Mouse (Mus musculus) E14TG2a.4 (cell line): ENCODE results near the gene Snrpc.

Experiments used
- CTCF ChIP-seq: conservative IDR thresholded peaks from 2 replicates; pipeline ENCODE4 v1.5.1; 2014; ENCODE audit warnings: low read length
- POU5F1 ChIP-seq: IDR thresholded peaks from 2 replicates; pipeline ENCODE4 v1.6.1; 2014; ENCODE audit warnings: low read length, borderline replicate concordance

DNA sequence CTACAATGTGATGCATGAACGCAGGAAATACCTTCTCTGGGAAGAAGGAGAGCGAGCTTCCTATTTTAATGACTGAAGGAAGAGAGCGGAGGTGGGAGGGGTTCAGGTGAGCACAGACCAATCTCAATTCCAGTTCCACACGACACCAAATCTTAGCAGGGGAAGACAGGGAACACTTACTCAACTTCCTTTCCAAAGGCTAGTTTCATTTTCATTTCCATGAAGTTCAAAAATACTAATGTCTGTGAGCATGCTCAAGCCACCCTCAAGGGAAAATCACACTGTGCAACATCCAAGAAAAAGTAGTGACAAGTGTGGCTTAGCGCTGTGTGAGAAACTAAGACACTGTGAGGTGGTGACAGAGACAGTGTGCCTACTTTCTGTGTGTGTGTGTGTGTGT lies 47.9 kb upstream of the Snrpc start:
- no peak for TF ChIP-seq CTCF
- no peak for TF ChIP-seq POU5F1
